ENCODE assay signal across 9 mouse cellular contexts in the genomic region with DNA sequence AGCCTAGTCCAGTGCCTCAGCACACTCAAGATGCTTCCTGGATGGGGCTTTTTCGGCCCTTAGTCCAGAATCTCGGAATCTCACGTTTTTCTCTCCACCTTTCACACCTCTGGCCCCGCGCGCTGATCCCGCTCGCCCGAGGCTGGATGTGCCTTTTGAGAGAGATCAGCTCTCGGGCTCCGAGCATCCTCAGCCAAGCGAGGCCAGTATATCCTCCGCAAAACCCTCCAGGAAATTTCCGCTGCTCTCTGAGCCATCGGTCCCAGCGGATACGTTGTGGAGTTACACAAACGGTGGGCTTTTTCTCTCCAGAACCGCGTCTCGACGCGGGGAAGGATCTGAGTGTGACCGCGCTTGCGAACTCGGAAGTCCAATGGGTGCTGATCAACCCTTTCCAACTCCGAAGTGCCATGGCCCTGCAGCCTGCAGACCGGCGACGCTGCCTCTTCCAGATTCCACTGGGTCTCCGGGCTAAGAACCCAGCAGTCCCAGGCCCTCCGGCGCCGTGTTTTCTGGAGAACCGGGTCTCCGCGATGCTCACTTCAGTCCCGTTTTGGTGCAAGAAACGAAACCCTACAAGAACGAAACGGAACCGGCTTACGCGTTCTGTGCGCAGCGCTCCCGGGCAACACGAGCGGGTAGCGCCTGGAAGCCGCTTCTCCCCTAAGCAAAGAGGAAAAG. TPM values are rescaled to one million over a fixed set of nuclear protein-coding genes. Genes with fewer than 3 reads are reported as not detected.
A peak's percentile ranks its signal among the peaks of the same experiment; 100 is the strongest.
DNase-seq lines count a peak whose midpoint lies in the region; ATAC-seq lines count a peak whose summit lies in the region.
"Had no signal": no experiment of that assay in that cellular context is flagged by ENCODE, and none has a peak within 500 bp of the region (broad histone marks: within the 10 kb centered on the region; RNA-seq: fewer than 3 reads in every experiment).

No protein-coding gene starts in this region.

- no peaks in the 10 kb centered on the region for H3K9me3 ChIP-seq in lung, embryonic 15.5 days
- no peaks in the 10 kb centered on the region for H3K9me3 ChIP-seq in embryonic facial prominence, embryonic 11.5 days (replicated peaks; ENCODE audit: control insufficient read depth, low read length)
- H3K9me3 ChIP-seq in limb, embryonic 13.5 days, result no peaks in the 10 kb centered on the region

- H3K4me2 ChIP-seq in lung, embryonic 15.5 days, result peak overlapping the region; percentile 69
- H3K4me2 ChIP-seq in embryonic facial prominence, embryonic 11.5 days (ENCODE audit: low read depth, low read length), result peak overlapping the region; percentile 50
- peak overlapping the region; percentile 69 for H3K4me2 ChIP-seq in limb, embryonic 13.5 days (replicated peaks)

- DNase-seq in lung, postnatal 25 days (ENCODE audit: low spot score), result no peak
- peak; percentile 55 for DNase-seq in embryonic facial prominence, embryonic 11.5 days (ENCODE audit: low spot score)
- DNase-seq in heart, postnatal 10 days, result peak; percentile 35 to 46
- peak; percentile 51 for DNase-seq in retina, postnatal 1 day
- no peak for DNase-seq in c-Kit-positive CD71-positive TER-119-positive erythroid progenitor cells, embryonic 14.5 days (ENCODE audit: low spot score)
- no peak for DNase-seq in cerebellum, adult 11 months

- H3K27me3 ChIP-seq in lung, embryonic 15.5 days, result peaks cover 98% of the 10 kb centered on the region
- peaks cover 84% of the 10 kb centered on the region for H3K27me3 ChIP-seq in embryonic facial prominence, embryonic 11.5 days (ENCODE audit: control insufficient read depth, insufficient read depth, low read length)
- peaks cover 99% of the 10 kb centered on the region for H3K27me3 ChIP-seq in limb, embryonic 13.5 days

- no peak overlapping the region for H3K27ac ChIP-seq in lung, embryonic 15.5 days
- no peak overlapping the region for H3K27ac ChIP-seq in embryonic facial prominence, embryonic 11.5 days (replicated peaks; ENCODE audit: low read depth, low read length)
- H3K27ac ChIP-seq in limb, embryonic 13.5 days, result no peak overlapping the region
- H3K27ac ChIP-seq: macrophage had no signal

- no peak for ATAC-seq in lung, embryonic 15.5 days (ENCODE audit: borderline replicate concordance, extremely low read depth, low FRiP score, low TSS enrichment)
- no peak for ATAC-seq in embryonic facial prominence, embryonic 11.5 days (replicated peaks; ENCODE audit: insufficient number of reproducible peaks, low FRiP score, low TSS enrichment, low read depth)
- no peak for ATAC-seq in limb, embryonic 13.5 days (ENCODE audit: low FRiP score, low read depth)

- peak overlapping the region; percentile 32 for H3K4me3 ChIP-seq in lung, embryonic 15.5 days
- peak overlapping the region; percentile 15 for H3K4me3 ChIP-seq in embryonic facial prominence, embryonic 11.5 days (ENCODE audit: low read depth, low read length)
- H3K4me3 ChIP-seq in limb, embryonic 13.5 days, result peak overlapping the region; percentile 40

- intact Hi-C loops in heart, postnatal 10 days (cut with DNase I), result no loop called here

- WGBS in lung, embryonic 15.5 days, result under 1% methylated on average over 52 of the region's 52 CpGs
- under 1% methylated on average over 52 of the region's 52 CpGs for WGBS in embryonic facial prominence, embryonic 11.5 days
- WGBS in limb, embryonic 13.5 days, result under 1% methylated on average over 52 of the region's 52 CpGs

- no peak overlapping the region for H3K9ac ChIP-seq in lung, embryonic 15.5 days
- peak overlapping the region; percentile 32 for H3K9ac ChIP-seq in embryonic facial prominence, embryonic 11.5 days (replicated peaks; ENCODE audit: low read length)
- H3K9ac ChIP-seq in limb, embryonic 13.5 days, result peak overlapping the region; percentile 54

- no peaks in the 10 kb centered on the region for H3K36me3 ChIP-seq in lung, embryonic 15.5 days
- H3K36me3 ChIP-seq in embryonic facial prominence, embryonic 11.5 days (replicated peaks; ENCODE audit: control insufficient read depth, insufficient read depth, low read depth, low read length), result no peaks in the 10 kb centered on the region
- no peaks in the 10 kb centered on the region for H3K36me3 ChIP-seq in limb, embryonic 13.5 days

- peaks cover 43% of the 10 kb centered on the region for H3K4me1 ChIP-seq in lung, embryonic 15.5 days
- peaks cover 10% of the 10 kb centered on the region; the same call in 1 of the 2 replicates for H3K4me1 ChIP-seq in embryonic facial prominence, embryonic 11.5 days (ENCODE audit: control insufficient read depth, insufficient read depth, low read length)
- peaks cover 51% of the 10 kb centered on the region for H3K4me1 ChIP-seq in limb, embryonic 13.5 days

RNA-seq across cellular contexts. Expression of gene Emx1, which starts 2.8 kb away (rescaled TPM):
- polyA plus RNA-seq in lung, embryonic 15.5 days (2015; fragmentation: Nextera tagmentation; extraction: Ambion mirVana), result not detected in 2 replicates
- polyA plus RNA-seq in embryonic facial prominence, embryonic 11.5 days (2014; fragmentation: Nextera tagmentation; extraction: Ambion mirVana), result 0.56 and 0.88 TPM in 2 replicates
- not detected for total RNA-seq in heart, postnatal 10 days (2021)
- 0.60 and 0.64 TPM in 2 replicates for polyA plus RNA-seq in limb, embryonic 13.5 days (2015; fragmentation: Nextera tagmentation; extraction: Ambion mirVana)
- polyA plus RNA-seq: macrophage had no signal

RNA-seq across cellular contexts. Expression of gene Spr, which starts 52.5 kb away (rescaled TPM):
- polyA plus RNA-seq in lung, embryonic 15.5 days (2015; fragmentation: Nextera tagmentation; extraction: Ambion mirVana), result 65.5 and 70.2 TPM in 2 replicates
- 54.5 and 62.2 TPM in 2 replicates for polyA plus RNA-seq in embryonic facial prominence, embryonic 11.5 days (2014; fragmentation: Nextera tagmentation; extraction: Ambion mirVana)
- 10 to 100 TPM; 57.6 to 58.9 TPM for total RNA-seq in heart, postnatal 10 days (2021)
- 39.5 and 41.4 TPM in 2 replicates for polyA plus RNA-seq in limb, embryonic 13.5 days (2015; fragmentation: Nextera tagmentation; extraction: Ambion mirVana)

Comparison
In these comparisons a context has a peak if more than half of its experiments do, and no peak if none do; other contexts are left out.
1. DNase-seq: peak in embryonic facial prominence, embryonic 11.5 days (single experiment), heart, postnatal 10 days (2 of 2) and retina, postnatal 1 day (single experiment); none in lung, postnatal 25 days (single experiment), c-Kit-positive CD71-positive TER-119-positive erythroid progenitor cells, embryonic 14.5 days (single experiment) and cerebellum, adult 11 months (single experiment).
2. Peak in every context shown above with its lines, with median percentiles within 50 percentile points of each other: H3K4me2 ChIP-seq and H3K4me3 ChIP-seq.